Mouse (Mus musculus): ENCODE data around the gene Tgm4. TPM values are rescaled to one million over a fixed set of nuclear protein-coding genes. Genes with fewer than 3 reads are reported as not detected.

Tgm4 gene
- polyA plus RNA-seq, 1 experiment from 2014 or later = 0.12 TPM

DNA sequence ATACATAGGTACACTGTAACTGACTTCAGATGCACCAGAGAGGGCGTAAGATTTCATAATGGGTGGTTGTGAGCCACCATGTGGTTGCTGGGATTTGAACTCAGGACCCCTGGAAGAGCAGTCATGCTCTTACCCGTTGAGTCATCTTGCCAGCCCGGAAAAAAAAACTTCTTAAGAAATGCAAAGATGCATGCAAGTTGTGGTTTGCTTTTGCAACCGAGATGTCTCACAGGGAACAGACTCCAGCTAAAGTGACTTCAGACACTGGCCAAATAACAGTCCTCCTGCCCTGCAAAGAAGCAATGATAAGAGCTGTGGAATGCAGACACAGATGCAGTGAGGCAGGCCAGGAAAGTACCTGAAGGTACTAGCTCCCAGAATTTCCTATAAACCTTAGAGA, 56.3 kb downstream of the Tgm4 start:
- Histone ChIP-seq H3K4me2 (ENCODE audit: low read depth, low read length) (no peak overlapping the region), H3K9ac (ENCODE audit: low read depth, low read length) (no peak overlapping the region), H3K4me1 (ENCODE audit: control insufficient read depth, low read depth, low read length) (no peaks in the 10 kb centered on the region), H3K36me3 (ENCODE audit: control insufficient read depth, insufficient read depth) (peaks cover 16% of the 10 kb centered on the region), H3K4me3 (ENCODE audit: low read depth, low read length) (no peak overlapping the region), H3K27me3 (ENCODE audit: control insufficient read depth, insufficient read depth, low read depth, low read length) (no peaks in the 10 kb centered on the region), H3K27ac (ENCODE audit: low read length) (no peak overlapping the region), H3K9me3 (replicated peaks; ENCODE audit: control insufficient read depth, low read length) (no peaks in the 10 kb centered on the region)
- ATAC-seq (ENCODE audit: low read depth) = no peak
- WGBS (ENCODE audit: insufficient replicate concordance) = 65% methylated on average over 4 of the region's 4 CpGs

DNA sequence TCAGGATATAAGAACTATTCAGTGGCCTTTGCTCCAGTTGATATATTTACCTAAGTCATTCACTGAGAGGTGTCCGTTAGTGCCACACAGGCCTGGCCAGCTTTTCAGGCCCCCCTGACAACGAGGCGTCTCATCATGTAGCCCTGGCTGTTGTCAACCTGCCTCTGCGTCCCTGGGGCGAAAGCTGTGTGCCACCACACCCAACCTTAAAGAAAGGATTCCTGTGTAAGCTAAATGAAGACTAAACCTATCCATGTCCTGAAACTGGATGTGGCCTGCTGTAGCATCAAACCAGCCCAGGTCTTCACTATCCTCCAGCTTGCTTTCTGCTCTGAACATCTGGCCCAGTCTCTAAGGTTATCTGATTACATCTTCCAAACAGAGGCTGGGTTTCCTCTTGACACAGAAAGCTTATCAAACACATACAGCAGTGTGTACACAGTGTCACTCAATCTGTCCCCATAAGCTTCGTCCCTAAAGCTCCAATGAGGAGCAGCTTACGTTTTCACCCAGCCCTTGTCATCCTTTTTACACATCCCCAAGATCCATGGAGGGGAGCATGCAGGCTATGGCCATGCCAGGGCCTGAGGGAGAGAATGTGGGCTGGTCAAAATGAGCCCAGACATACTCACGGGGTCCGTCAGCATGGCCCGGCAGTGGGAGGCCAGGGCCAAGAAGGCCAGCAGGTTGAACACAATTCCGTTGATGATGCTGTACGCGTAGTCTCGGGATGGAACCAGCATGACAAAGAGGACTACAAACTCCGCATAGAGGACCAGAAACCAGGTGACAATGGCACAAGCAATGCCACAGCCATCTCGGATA, 65.3 kb downstream of the Tgm4 start:
- H3K36me3 ChIP-seq (ENCODE audit: control insufficient read depth, insufficient read depth) = peaks cover 28% of the 10 kb centered on the region
- 76% methylated on average over 16 of the region's 16 CpGs for WGBS (ENCODE audit: insufficient replicate concordance)
- H3K27me3 ChIP-seq (ENCODE audit: control insufficient read depth, insufficient read depth, low read depth, low read length) = no peaks in the 10 kb centered on the region
- no peak overlapping the region for H3K4me3 ChIP-seq (ENCODE audit: low read depth, low read length)
- peaks cover 3% of the 10 kb centered on the region; the same call in 1 of the 2 replicates for H3K4me1 ChIP-seq (ENCODE audit: control insufficient read depth, low read depth, low read length)
- no peaks in the 10 kb centered on the region for H3K9me3 ChIP-seq (replicated peaks; ENCODE audit: control insufficient read depth, low read length)
- H3K4me2 ChIP-seq (ENCODE audit: low read depth, low read length) = no peak overlapping the region
- ATAC-seq (ENCODE audit: low read depth) = peak; percentile 63
- H3K27ac ChIP-seq (ENCODE audit: low read length) = no peak overlapping the region
- no peak overlapping the region for H3K9ac ChIP-seq (ENCODE audit: low read depth, low read length)

DNA sequence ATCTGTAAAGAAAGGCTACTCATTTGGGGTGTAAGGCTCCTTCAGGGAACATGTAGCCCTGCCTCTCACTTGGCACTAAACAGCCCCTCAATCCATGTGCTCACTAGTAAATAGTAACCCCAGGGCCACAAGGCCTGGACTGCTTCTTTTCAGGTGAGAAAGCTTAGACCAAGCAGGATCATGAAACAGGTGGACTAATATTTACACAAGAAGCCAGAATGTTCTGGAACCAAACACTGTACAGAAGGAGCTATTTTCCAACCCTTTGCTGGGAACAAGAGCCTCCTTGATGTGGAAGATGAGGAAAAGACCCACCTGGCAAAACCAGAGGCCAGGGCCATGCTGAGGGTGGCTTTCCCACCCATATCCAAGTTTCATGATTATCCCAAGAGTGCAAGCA, 68.9 kb downstream of the Tgm4 start:
- H3K27ac ChIP-seq (ENCODE audit: low read length) = no peak overlapping the region
- no peak overlapping the region for H3K4me3 ChIP-seq (ENCODE audit: low read depth, low read length)
- no peaks in the 10 kb centered on the region for H3K9me3 ChIP-seq (replicated peaks; ENCODE audit: control insufficient read depth, low read length)
- no peak for ATAC-seq (ENCODE audit: low read depth)
- no peak overlapping the region for H3K9ac ChIP-seq (ENCODE audit: low read depth, low read length)
- peaks cover 14% of the 10 kb centered on the region for H3K36me3 ChIP-seq (ENCODE audit: control insufficient read depth, insufficient read depth)
- peaks cover 3% of the 10 kb centered on the region; the same call in 1 of the 2 replicates for H3K4me1 ChIP-seq (ENCODE audit: control insufficient read depth, low read depth, low read length)
- no peaks in the 10 kb centered on the region for H3K27me3 ChIP-seq (ENCODE audit: control insufficient read depth, insufficient read depth, low read depth, low read length)
- no peak overlapping the region for H3K4me2 ChIP-seq (ENCODE audit: low read depth, low read length)

DNA sequence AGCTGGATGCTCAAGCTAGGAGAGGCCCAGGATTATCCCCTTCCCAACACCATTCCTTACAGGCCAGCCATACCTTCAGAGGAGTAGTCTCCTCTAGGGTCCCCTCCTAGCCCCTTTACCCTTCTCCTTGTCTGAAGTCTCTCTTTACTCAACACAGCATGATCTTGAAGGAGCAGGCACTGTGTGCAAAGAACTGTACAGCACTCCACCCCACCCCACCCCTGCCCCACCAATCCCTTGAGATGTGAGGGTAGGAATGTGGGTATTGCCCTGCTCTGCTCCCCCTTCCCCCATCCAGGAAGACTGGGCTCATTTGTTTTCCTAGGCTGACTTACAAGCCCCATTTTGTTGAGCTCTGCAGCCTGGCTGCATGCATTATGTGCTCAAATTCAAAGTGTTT, 69.8 kb downstream of the Tgm4 start:
- Histone ChIP-seq H3K4me3 (ENCODE audit: low read depth, low read length) (no peak overlapping the region), H3K9me3 (replicated peaks; ENCODE audit: control insufficient read depth, low read length) (no peaks in the 10 kb centered on the region), H3K27ac (ENCODE audit: low read length) (no peak overlapping the region), H3K4me2 (ENCODE audit: low read depth, low read length) (no peak overlapping the region), H3K36me3 (ENCODE audit: control insufficient read depth, insufficient read depth) (peaks cover 11% of the 10 kb centered on the region), H3K4me1 (ENCODE audit: control insufficient read depth, low read depth, low read length) (peaks cover 3% of the 10 kb centered on the region; the same call in 1 of the 2 replicates), H3K9ac (ENCODE audit: low read depth, low read length) (no peak overlapping the region), H3K27me3 (ENCODE audit: control insufficient read depth, insufficient read depth, low read depth, low read length) (no peaks in the 10 kb centered on the region)
- ATAC-seq (ENCODE audit: low read depth) = no peak

DNA sequence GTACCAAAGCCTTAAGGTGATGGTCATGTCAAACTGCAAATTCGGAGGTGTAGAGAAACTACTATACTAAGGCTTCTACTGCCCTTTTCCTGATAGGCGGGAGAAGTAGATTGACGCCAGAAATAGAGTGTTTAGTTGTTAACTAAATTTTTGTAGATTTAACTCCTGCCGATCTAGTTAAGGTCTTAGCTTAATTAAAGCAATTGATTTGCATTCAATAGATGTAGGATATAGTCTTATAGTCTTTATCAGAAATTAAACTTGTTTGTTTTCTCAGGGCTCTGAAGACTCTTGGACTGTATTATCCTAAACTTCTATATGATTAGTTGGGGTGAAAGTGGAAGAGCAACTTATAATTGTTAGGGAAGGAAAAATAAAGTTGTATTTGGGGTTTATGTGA, 72.7 kb downstream of the Tgm4 start:
- H3K27me3 ChIP-seq (ENCODE audit: control insufficient read depth, insufficient read depth, low read depth, low read length) = no peaks in the 10 kb centered on the region
- H3K36me3 ChIP-seq (ENCODE audit: control insufficient read depth, insufficient read depth) = no peaks in the 10 kb centered on the region
- H3K9me3 ChIP-seq (replicated peaks; ENCODE audit: control insufficient read depth, low read length) = no peaks in the 10 kb centered on the region
- 0 out of 2 replicates have a peak, but pooled peaks have one; percentile 60 for ATAC-seq (ENCODE audit: low read depth)
- H3K4me3 ChIP-seq (ENCODE audit: low read depth, low read length) = no peak overlapping the region
- peaks cover 12% of the 10 kb centered on the region for H3K4me1 ChIP-seq (ENCODE audit: control insufficient read depth, low read depth, low read length)
- H3K27ac ChIP-seq (ENCODE audit: low read length) = no peak overlapping the region
- 77% methylated on average over 4 of the region's 4 CpGs for WGBS (ENCODE audit: insufficient replicate concordance)
- no peak overlapping the region for H3K4me2 ChIP-seq (ENCODE audit: low read depth, low read length)
- H3K9ac ChIP-seq (ENCODE audit: low read depth, low read length) = no peak overlapping the region

DNA sequence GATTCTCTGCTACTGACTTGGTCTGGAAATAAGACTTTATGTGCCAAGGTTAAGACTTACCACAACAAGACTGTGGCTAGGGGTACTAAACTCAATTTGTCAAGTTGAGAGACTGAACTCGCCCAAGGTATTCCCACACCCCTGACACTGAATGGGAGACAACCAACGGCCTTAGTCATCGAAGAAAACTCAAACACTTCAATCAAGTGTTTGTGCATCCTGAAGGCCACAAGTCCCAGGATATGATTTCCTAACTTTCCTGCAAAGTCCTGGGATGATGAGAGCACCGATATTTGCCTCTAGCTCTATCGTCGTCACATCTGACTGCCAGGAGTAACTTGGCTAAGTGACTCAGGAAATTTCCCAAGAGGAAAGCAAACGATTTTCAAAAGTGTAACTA, 74.7 kb downstream of the Tgm4 start:
- Histone ChIP-seq H3K9ac (ENCODE audit: low read depth, low read length) (no peak overlapping the region), H3K4me2 (ENCODE audit: low read depth, low read length) (no peak overlapping the region), H3K4me1 (ENCODE audit: control insufficient read depth, low read depth, low read length) (peaks cover 20% of the 10 kb centered on the region), H3K27ac (ENCODE audit: low read length) (0 out of 2 replicates have a peak overlapping the region, but pooled peaks have one; percentile 9), H3K9me3 (replicated peaks; ENCODE audit: control insufficient read depth, low read length) (no peaks in the 10 kb centered on the region), H3K27me3 (ENCODE audit: control insufficient read depth, insufficient read depth, low read depth, low read length) (no peaks in the 10 kb centered on the region), H3K4me3 (ENCODE audit: low read depth, low read length) (no peak overlapping the region), H3K36me3 (ENCODE audit: control insufficient read depth, insufficient read depth) (no peaks in the 10 kb centered on the region)
- 69% methylated on average over 7 of the region's 7 CpGs for WGBS (ENCODE audit: insufficient replicate concordance)
- ATAC-seq (ENCODE audit: low read depth) = no peak

DNA sequence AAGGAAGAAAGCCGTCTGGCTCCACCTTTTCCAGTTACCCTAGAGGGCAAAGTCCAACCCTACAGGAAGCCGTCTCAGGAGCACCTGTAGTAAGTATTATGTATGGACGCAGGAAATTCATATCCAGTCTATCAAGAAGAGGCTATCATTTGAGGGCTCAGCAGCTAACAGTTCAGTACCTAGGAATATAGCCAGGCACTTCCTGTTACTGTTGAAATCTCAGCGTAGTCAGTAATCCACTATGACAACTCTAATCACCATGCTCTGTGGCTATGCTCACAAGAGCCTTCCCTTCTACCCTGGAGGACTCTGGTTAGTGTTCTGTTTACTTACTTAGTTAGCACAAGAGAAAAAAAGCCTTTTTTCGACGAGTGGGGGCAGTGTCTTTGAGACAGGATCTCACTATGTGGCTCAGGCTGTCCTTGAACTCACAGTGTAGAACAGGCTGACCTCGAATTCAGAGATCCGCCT, 77.3 kb downstream of the Tgm4 start:
- H3K9me3 ChIP-seq (replicated peaks; ENCODE audit: control insufficient read depth, low read length) = no peaks in the 10 kb centered on the region
- H3K27me3 ChIP-seq (ENCODE audit: control insufficient read depth, insufficient read depth, low read depth, low read length) = no peaks in the 10 kb centered on the region
- no peaks in the 10 kb centered on the region for H3K36me3 ChIP-seq (ENCODE audit: control insufficient read depth, insufficient read depth)
- H3K4me3 ChIP-seq (ENCODE audit: low read depth, low read length) = peak overlapping the region; percentile 91
- peak overlapping the region; percentile 89 for H3K9ac ChIP-seq (ENCODE audit: low read depth, low read length)
- H3K4me2 ChIP-seq (ENCODE audit: low read depth, low read length) = peak overlapping the region; percentile 88
- no peak overlapping the region; the same call in 1 of the 2 replicates for H3K27ac ChIP-seq (ENCODE audit: low read length)
- WGBS (ENCODE audit: insufficient replicate concordance) = 32% methylated on average over 8 of the region's 8 CpGs
- H3K4me1 ChIP-seq (ENCODE audit: control insufficient read depth, low read depth, low read length) = peaks cover 26% of the 10 kb centered on the region
- ATAC-seq (ENCODE audit: low read depth) = no peak

DNA sequence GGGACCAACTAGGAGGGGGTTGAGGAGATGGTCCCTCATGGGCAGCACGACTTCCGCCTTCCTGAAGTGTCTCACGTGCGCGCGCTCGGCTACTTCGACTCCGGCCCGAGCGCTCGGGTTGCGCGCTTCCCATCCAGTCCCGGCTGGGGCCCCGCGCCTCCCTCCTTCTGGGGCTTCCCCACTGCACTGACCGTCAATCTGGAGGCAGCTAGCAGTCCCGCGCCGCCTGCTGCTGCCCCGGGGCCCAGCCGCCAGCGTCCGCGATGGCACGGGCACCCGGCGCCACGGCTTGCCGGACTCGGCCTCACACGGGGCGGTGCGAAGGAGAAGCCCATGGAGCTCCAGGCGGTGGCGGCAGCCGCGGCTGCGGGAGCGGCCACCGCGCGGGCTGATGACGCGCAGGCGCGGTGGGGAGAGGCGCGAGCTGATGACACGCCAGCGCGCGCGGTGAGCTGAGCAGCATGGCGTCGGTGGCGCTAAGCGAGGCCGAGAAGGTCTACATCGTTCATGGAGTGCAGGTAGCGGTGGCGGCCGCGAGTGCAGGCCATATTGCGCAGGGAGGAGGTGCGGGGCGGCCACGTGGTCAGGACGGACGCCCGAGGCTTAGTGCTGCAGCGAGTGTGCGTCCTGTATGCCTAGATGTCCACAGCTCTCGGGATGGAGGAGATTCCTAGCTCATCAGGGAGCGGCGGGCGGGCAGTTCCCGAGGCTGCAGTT, 78.4 kb downstream of the Tgm4 start, which contains the start of the genes Zdhhc3 and Exosc7:
Gene Zdhhc3 (minus strand): TSS at position 401 of the 717 bp plus-strand sequence.
Gene Exosc7 (plus strand): TSS at position 411 of the 717 bp plus-strand sequence.
- WGBS (ENCODE audit: insufficient replicate concordance) = under 1% methylated on average over 79 of the region's 79 CpGs
- ATAC-seq (ENCODE audit: low read depth) = peak; percentile 95
- H3K9ac ChIP-seq (ENCODE audit: low read depth, low read length) = peak within 1 kb of the TSS; percentile 89

DNA sequence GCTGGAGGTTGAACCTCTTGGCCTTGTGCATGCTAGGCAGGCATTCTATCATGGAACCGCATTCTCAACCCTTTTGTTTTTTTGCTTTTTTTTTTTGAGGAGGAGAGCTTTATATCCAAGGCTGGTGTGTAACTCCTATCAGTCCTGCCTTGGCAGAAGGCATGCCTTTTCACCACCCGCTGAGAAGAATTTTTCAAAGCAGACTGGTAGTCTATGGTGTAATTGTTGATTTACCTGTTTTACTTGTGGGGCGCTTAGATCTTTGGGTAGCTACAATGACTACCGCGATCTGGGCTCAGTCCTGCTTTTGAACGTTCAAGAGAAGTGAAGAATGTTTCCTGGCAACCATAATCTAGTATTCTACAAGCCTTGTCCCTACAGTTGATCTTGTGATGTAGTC, 79.4 kb downstream of the Tgm4 start:
- no peak overlapping the region for H3K27ac ChIP-seq (ENCODE audit: low read length)
- H3K27me3 ChIP-seq (ENCODE audit: control insufficient read depth, insufficient read depth, low read depth, low read length) = no peaks in the 10 kb centered on the region
- WGBS (ENCODE audit: insufficient replicate concordance) = 49% methylated on average over 6 of the region's 6 CpGs
- peak overlapping the region; percentile 91 for H3K4me3 ChIP-seq (ENCODE audit: low read depth, low read length)
- H3K4me1 ChIP-seq (ENCODE audit: control insufficient read depth, low read depth, low read length) = peaks cover 26% of the 10 kb centered on the region
- H3K9me3 ChIP-seq (replicated peaks; ENCODE audit: control insufficient read depth, low read length) = no peaks in the 10 kb centered on the region
- peak overlapping the region; percentile 89 for H3K9ac ChIP-seq (ENCODE audit: low read depth, low read length)
- H3K4me2 ChIP-seq (ENCODE audit: low read depth, low read length) = peak overlapping the region; percentile 88
- ATAC-seq (ENCODE audit: low read depth) = no peak
- no peaks in the 10 kb centered on the region for H3K36me3 ChIP-seq (ENCODE audit: control insufficient read depth, insufficient read depth)

More for the DNA sequence above, 78.4 kb downstream of the Tgm4 start, which contains the start of the genes Zdhhc3 and Exosc7:
- Histone ChIP-seq H3K27me3 (ENCODE audit: control insufficient read depth, insufficient read depth, low read depth, low read length) (no peaks in the 10 kb centered on the region), H3K36me3 (ENCODE audit: control insufficient read depth, insufficient read depth) (no peaks in the 10 kb centered on the region), H3K27ac (ENCODE audit: low read length) (peak within 1 kb of the TSS; percentile 88), H3K9me3 (replicated peaks; ENCODE audit: control insufficient read depth, low read length) (no peaks in the 10 kb centered on the region), H3K4me3 (ENCODE audit: low read depth, low read length) (peak within 1 kb of the TSS; percentile 91), H3K4me1 (ENCODE audit: control insufficient read depth, low read depth, low read length) (peaks cover 26% of the 10 kb centered on the region), H3K4me2 (ENCODE audit: low read depth, low read length) (peak within 1 kb of the TSS; percentile 88)

Measured in liver, embryonic 16.5 days (tissue).